Mouse (Mus musculus) WW6 (cell line): ENCODE results near the gene Wdr12.
"Not testable (repeated sequence)": the region's sequence is repeated elsewhere in the genome, so short reads cannot be mapped to it uniquely, and the experiment has no call there.

ENCODE experiments used
- DNase-seq: peaks from one replicate; pipeline ENCODE4 v3.0.0-alpha.2; 2013; ENCODE audit warnings: low read depth, low spot score

The Wdr12 gene

GRCm38 (mm10) chr1:60098024-60098781, at the start of gene Wdr12, which contains the start of gene Carf:
Wdr12 (minus strand) TSS chr1:60098645.
Carf (plus strand) TSS chr1:60098247.
- DNase-seq: peak; percentile 94

GRCm38 (mm10) chr1:60137346-60137745, 38.9 kb upstream of the Wdr12 start:
- DNase-seq: no peak

GRCm38 (mm10) chr1:60117721-60118455, 19.4 kb upstream of the Wdr12 start:
- DNase-seq: no peak

GRCm38 (mm10) chr1:60104582-60104981, 6.1 kb upstream of the Wdr12 start:
- DNase-seq: no peak

- no peak for DNase-seq
Measured at GRCm38 (mm10) chr1:60098839-60099238, 394 bp upstream of the Wdr12 start.

- DNase-seq: peak; percentile 58
Measured at GRCm38 (mm10) chr1:60097277-60098023, 995 bp downstream of the Wdr12 start.

- DNase-seq: no peak
Measured at GRCm38 (mm10) chr1:60096572-60097276, 1.7 kb downstream of the Wdr12 start.

GRCm38 (mm10) chr1:60076411-60076810, 22.0 kb downstream of the Wdr12 start:
- DNase-seq: no peak

GRCm38 (mm10) chr1:60075590-60075989, 22.9 kb downstream of the Wdr12 start:
- no peak for DNase-seq

GRCm38 (mm10) chr1:60074935-60075334, 23.5 kb downstream of the Wdr12 start:
- DNase-seq: no peak

GRCm38 (mm10) chr1:60070725-60071124, 27.7 kb downstream of the Wdr12 start:
- DNase-seq: not testable (repeated sequence)

GRCm38 (mm10) chr1:60056310-60056709, 42.1 kb downstream of the Wdr12 start:
- no peak for DNase-seq

- DNase-seq: no peak
Measured at GRCm38 (mm10) chr1:60054659-60055058, 43.8 kb downstream of the Wdr12 start.

- not testable (repeated sequence) for DNase-seq
Measured at GRCm38 (mm10) chr1:60047481-60047880, 51.0 kb downstream of the Wdr12 start.

- DNase-seq: no peak
Measured at GRCm38 (mm10) chr1:60044595-60044994, 53.9 kb downstream of the Wdr12 start.

GRCm38 (mm10) chr1:60042796-60043469, 55.5 kb downstream of the Wdr12 start, which contains the start of gene Ica1l:
Ica1l (minus strand) TSS chr1:60043184.
- no peak for DNase-seq

- DNase-seq: no peak
Measured at GRCm38 (mm10) chr1:60042398-60042795, 56.0 kb downstream of the Wdr12 start.

GRCm38 (mm10) chr1:60035044-60035443, 63.4 kb downstream of the Wdr12 start:
- DNase-seq: no peak
